Comparison of ENCODE assay signal across 20 mouse cellular contexts in genomic region chr1:25697179-25697578, GRCm38 (mm10).
DNase-seq lines count a peak whose midpoint lies in the region; ATAC-seq lines count a peak whose summit lies in the region.
"Had no signal": no experiment of that assay in that cellular context is flagged by ENCODE, and none has a peak within 500 bp of the region (broad histone marks: within the 10 kb centered on the region; RNA-seq: fewer than 3 reads in every experiment).

No protein-coding gene starts in this region.

- ATAC-seq in forebrain, embryonic 14.5 days, result peak; percentile 89
- ATAC-seq: inflammation-experienced regulatory T-cells, adult 6 months; liver, embryonic 12.5 days had no signal

- H3K9me3 ChIP-seq in forebrain, embryonic 14.5 days (replicated peaks; ENCODE audit: control insufficient read depth, low read length), result no peaks in the 10 kb centered on the region
- no peaks in the 10 kb centered on the region for H3K9me3 ChIP-seq in forebrain, embryonic 10.5 days
- H3K9me3 ChIP-seq: hindbrain, embryonic 12.5 days; limb, embryonic 12.5 days; liver, embryonic 12.5 days; stomach, embryonic 15.5 days had no signal

- H3K4me3 ChIP-seq in forebrain, embryonic 14.5 days (ENCODE audit: low read depth, low read length), result no peak overlapping the region
- H3K4me3 ChIP-seq in forebrain, embryonic 10.5 days, result no peak overlapping the region
- H3K4me3 ChIP-seq: hindbrain, embryonic 12.5 days; limb, embryonic 12.5 days; liver, embryonic 12.5 days; stomach, embryonic 15.5 days had no signal

- no peak overlapping the region for H3K9ac ChIP-seq in forebrain, embryonic 14.5 days (ENCODE audit: low read length)
- H3K9ac ChIP-seq: hindbrain, embryonic 12.5 days; limb, embryonic 12.5 days; liver, embryonic 12.5 days; stomach, embryonic 15.5 days had no signal

- H3K4me1 ChIP-seq in forebrain, embryonic 14.5 days (ENCODE audit: control insufficient read depth, insufficient read depth, low read length), result no peaks in the 10 kb centered on the region
- H3K4me1 ChIP-seq in forebrain, embryonic 10.5 days, result no peaks in the 10 kb centered on the region
- H3K4me1 ChIP-seq: hindbrain, embryonic 12.5 days; limb, embryonic 12.5 days; liver, embryonic 12.5 days; stomach, embryonic 15.5 days had no signal

- H3K27me3 ChIP-seq in forebrain, embryonic 14.5 days (replicated peaks; ENCODE audit: control insufficient read depth, insufficient read depth, low read length), result no peaks in the 10 kb centered on the region
- no peaks in the 10 kb centered on the region for H3K27me3 ChIP-seq in forebrain, embryonic 10.5 days (ENCODE audit: poor library complexity, severe bottlenecking)
- H3K27me3 ChIP-seq: hindbrain, embryonic 12.5 days; limb, embryonic 12.5 days; liver, embryonic 12.5 days; stomach, embryonic 15.5 days had no signal

- 68% methylated on average over 4 of the region's 4 CpGs for WGBS in forebrain, embryonic 14.5 days
- WGBS in forebrain, embryonic 10.5 days, result 97% methylated on average over 4 of the region's 4 CpGs

- no peaks in the 10 kb centered on the region for H3K36me3 ChIP-seq in forebrain, embryonic 14.5 days (ENCODE audit: control insufficient read depth, insufficient read depth, low read length)
- no peaks in the 10 kb centered on the region for H3K36me3 ChIP-seq in forebrain, embryonic 10.5 days (replicated peaks)
- H3K36me3 ChIP-seq: hindbrain, embryonic 12.5 days; limb, embryonic 12.5 days; liver, embryonic 12.5 days; stomach, embryonic 15.5 days had no signal

- peak; percentile 87 for DNase-seq in forebrain, embryonic 14.5 days (ENCODE audit: low spot score)
- DNase-seq in forebrain, embryonic 10.5 days (ENCODE audit: extremely low spot score, low spot score), result no peak
- peak; percentile 25 to 38 for DNase-seq in left cerebral cortex, postnatal 10 days (ENCODE audit: extremely low spot score in 1 of 2, low spot score in 2 of 2)
- no peak for DNase-seq in left cerebral cortex, adult 11 months (ENCODE audit: low spot score)
- peak; percentile 29 for DNase-seq in right cerebral cortex, postnatal 14 days
- DNase-seq in right cerebral cortex, postnatal 36 days (ENCODE audit: low spot score in 2 of 2), result no peak
- DNase-seq in urinary bladder, postnatal 36 days (ENCODE audit: low spot score in 2 of 2), result no peak
- DNase-seq: B cell, adult 2 months; heart, postnatal 10 days; kidney, adult 8-10 months; lung, adult 2 months; lung, postnatal 36 days; retina, postnatal 1 day; thymus, adult 2 months had no signal

- H3K4me2 ChIP-seq in forebrain, embryonic 14.5 days (ENCODE audit: low read length), result no peak overlapping the region
- H3K4me2 ChIP-seq: heart, embryonic 11.5 days; hindbrain, embryonic 12.5 days; limb, embryonic 12.5 days; liver, embryonic 12.5 days; stomach, embryonic 15.5 days had no signal

- intact Hi-C loops in left cerebral cortex, postnatal 10 days (cut with DNase I), result loop anchor here (5.0 kb wide), 1 partner anchor 130 kb away; the partner anchor contains the start of gene Adgrb3

- H3K27ac ChIP-seq in forebrain, embryonic 14.5 days (ENCODE audit: low read depth, low read length), result no peak overlapping the region
- no peak overlapping the region for H3K27ac ChIP-seq in forebrain, embryonic 10.5 days
- H3K27ac ChIP-seq: hindbrain, embryonic 12.5 days; limb, embryonic 12.5 days; liver, embryonic 12.5 days; stomach, embryonic 15.5 days had no signal

Comparison
In these comparisons a context has a peak if more than half of its experiments do, and no peak if none do; other contexts are left out.
1. DNase-seq: peak in forebrain, embryonic 14.5 days (single experiment), left cerebral cortex, postnatal 10 days (2 of 2) and right cerebral cortex, postnatal 14 days (single experiment); none in forebrain, embryonic 10.5 days (single experiment), left cerebral cortex, adult 11 months (single experiment), right cerebral cortex, postnatal 36 days (0 of 2) and urinary bladder, postnatal 36 days (0 of 2).